Mouse (Mus musculus) Patski (cell line): ENCODE measurements around the gene 4921536K21Rik. TPM values are rescaled to one million over a fixed set of nuclear protein-coding genes. Genes with fewer than 3 reads are reported as not detected.

Source experiments
- ATAC-seq: fragments of 100-300 bp; one replicate; pipeline ENCODE4 v1.8.0; 2021
- CTCF ChIA-PET: fragments of 350-600 bp; sonication (Branson Sonifier 250); formaldehyde crosslinking; loops from one replicate; lab custom pipeline; 2022; ENCODE audit warnings: inconsistent platforms; lab: Charles Lee
- POLR2A ChIA-PET: fragments of 350-600 bp; sonication (Branson Sonifier 250); formaldehyde crosslinking; loops from one replicate; lab custom pipeline; 2022; ENCODE audit warnings: antibody characterized with exemption, inconsistent platforms; lab: Charles Lee
- DNase-seq: peaks from one replicate; pipeline ENCODE4 v3.0.0-alpha.2; 2011; ENCODE audit warnings: low read depth, low spot score
- H3K27me3 ChIP-seq: fragments of 371-371 bp; one replicate; pipeline ENCODE4 v1.5.1; 2021
- CTCF ChIP-seq: fragments of 100-300 bp; IDR thresholded peaks from one replicate; pipeline ENCODE4 v1.5.1; 2021
- in situ Hi-C: fragments of 300-500 bp; cut with MboI; formaldehyde crosslinking; loops from 3 replicates; pipeline ENCODE4 v1.11.1; 2018; ENCODE audit warnings: low pct_unique_long_range_greater_than_20kb, mixed read lengths
- polyA plus RNA-seq: library from polyadenylated mRNA; unstranded; gene quantifications from one replicate; pipeline ENCODE4 v1.2.3, GENCODE M21; 2021

The 4921536K21Rik gene
- polyA plus RNA-seq, 1 experiment from 2014 or later: 2.0 TPM

DNA sequence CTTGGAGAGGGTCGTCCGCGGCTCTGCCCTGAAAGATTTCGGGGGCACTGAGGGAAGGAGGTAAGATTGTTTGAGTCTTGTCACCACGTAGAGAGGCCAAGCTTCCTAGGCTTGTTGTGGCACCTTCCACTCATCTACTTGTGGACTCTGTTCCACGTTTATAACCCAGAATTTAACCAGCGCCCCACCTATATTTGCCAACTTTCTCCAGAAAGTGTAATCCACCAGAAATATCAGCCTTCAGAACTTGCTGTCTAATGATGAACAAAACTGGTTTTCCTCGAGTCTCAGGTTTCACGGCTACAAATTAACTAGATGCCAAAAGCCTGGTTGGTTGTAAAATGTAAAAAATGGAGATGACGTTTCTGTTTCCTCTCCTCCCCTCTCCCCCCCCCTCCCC is 560 bp upstream of the 4921536K21Rik start:
- ChIA-PET POLR2A (interaction anchor here (1.3 kb wide), 1 partner anchor 19 kb away, joined by 3 read pairs; the partner anchor contains the start of gene Slc35e4), CTCF (interaction anchor here (1.1 to 2.8 kb wide), 3 partner anchors 15 to 89 kb away, joined by 3 to 7 read pairs (median 3); partner anchors contain the start of gene Slc35e4)
- H3K27me3 ChIP-seq: no peaks in the 10 kb centered on the region
- DNase-seq (no peak), ATAC-seq (peak; percentile 31)
- no peak for TF ChIP-seq CTCF
- in situ Hi-C loops: no loop called here

DNA sequence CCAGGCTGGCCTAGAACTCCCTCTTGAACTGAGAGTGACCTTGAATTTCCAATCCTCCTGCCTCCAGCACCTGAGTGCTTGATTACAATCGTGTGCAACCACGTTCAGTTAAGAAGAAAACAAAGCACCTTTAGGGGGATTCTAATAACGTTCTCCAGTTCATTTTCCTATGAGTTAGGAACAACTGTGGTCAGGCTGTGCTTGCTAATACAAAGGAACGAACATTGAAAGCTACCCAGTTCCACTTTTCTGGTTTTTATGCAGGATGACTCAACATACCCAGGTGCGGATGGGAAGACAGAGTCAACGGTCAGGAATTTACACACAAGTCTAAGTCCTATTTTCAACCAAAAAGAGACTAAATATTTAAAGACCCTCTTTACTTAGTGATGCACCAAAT is 928 bp downstream of the 4921536K21Rik start:
- ATAC-seq: no peak
- CTCF ChIA-PET: no interaction called here
- in situ Hi-C loops: no loop called here

DNA sequence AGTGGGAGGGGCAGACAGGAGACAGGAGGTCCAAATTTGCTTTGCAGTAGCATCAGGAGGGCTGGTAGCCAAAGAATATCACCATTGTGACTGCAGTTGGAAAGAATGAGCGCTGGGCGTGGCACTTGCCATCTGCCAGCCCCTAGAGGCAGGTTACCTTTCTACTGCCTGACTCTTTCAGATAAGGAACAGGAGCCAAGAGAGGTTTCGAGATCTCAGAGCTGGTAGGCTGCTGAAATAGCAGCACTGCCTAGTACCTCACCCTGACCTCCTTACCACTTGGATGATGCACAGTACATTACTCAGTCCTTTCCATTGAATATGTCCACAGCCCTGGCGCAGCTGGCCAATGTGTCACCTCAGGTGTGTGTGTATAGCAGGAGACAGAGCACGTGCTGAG is 7.6 kb downstream of the 4921536K21Rik start:
- ChIA-PET POLR2A (interaction anchor here (1.6 kb wide), 1 partner anchor 27 kb away, joined by 4 read pairs; the partner anchor contains the start of gene Slc35e4), CTCF (interaction anchor here (1.5 kb wide), 1 partner anchor 24 kb away, joined by 3 read pairs; no protein-coding TSS in a partner anchor)
- DNase-seq (no peak), ATAC-seq (no peak)
- no peaks in the 10 kb centered on the region for H3K27me3 ChIP-seq
- TF ChIP-seq CTCF: no peak
- in situ Hi-C loops: loop anchor here (10.0 kb wide), 1 partner anchor 353 kb away; no protein-coding TSS in a partner anchor

More for the DNA sequence above, 928 bp downstream of the 4921536K21Rik start:
- POLR2A ChIA-PET: interaction anchor here (1.3 kb wide), 1 partner anchor 20 kb away, joined by 3 read pairs; the partner anchor contains the start of gene Slc35e4
- TF ChIP-seq CTCF: no peak
- no peak for DNase-seq
- H3K27me3 ChIP-seq: no peaks in the 10 kb centered on the region

DNA sequence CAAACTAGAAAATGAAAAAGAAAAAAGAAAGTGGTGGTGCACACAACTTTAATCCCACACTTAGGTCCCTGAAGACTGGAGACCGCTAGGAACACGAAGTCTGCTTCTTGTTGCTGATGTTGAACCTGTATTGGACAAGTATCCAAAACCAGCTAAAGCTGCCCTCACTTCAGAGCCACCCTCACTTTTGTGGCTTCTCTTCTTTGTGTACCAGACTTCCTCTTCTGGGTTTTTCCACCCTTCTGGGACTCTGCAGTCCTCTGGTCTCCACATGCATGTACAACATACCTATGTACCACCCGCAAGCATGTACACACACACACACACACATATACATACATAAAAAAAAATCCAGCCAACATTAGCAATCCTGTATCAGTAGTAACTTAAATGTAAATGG is 11.2 kb downstream of the 4921536K21Rik start:
- TF ChIP-seq CTCF: no peak
- DNase-seq: no peak
- ChIA-PET CTCF (interaction anchor here (0.7 to 1.8 kb wide), 3 partner anchors 18 to 37 kb away, joined by 3 read pairs; no protein-coding TSS in a partner anchor), POLR2A (no interaction called here)
- in situ Hi-C loops: loop anchor here (5.0 to 10.0 kb wide), 2 partner anchors 66 to 349 kb away; no protein-coding TSS in a partner anchor
- H3K27me3 ChIP-seq: no peaks in the 10 kb centered on the region
- ATAC-seq: no peak

DNA sequence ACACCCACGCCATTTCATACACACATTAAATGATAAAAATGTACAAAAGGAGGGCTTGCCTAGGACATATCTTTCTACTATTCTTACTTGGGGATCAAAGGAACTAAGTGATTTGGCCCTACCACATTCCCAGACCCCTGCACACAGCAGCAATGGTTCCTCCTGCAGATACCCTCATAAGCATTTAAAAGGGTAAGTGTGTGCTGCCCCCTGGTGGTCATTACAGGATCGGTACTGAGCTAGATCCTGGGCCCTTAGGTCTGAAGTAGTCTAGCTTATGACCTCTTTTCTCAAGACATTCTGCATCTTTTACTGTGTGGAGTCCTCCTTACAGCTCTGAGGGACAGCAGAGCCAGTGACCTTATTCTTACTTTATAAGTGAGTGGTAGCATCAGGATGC is 15.1 kb downstream of the 4921536K21Rik start:
- ChIA-PET CTCF (interaction anchor here (0.8 to 2.7 kb wide), 19 partner anchors 9 to 182 kb away, joined by 3 to 18 read pairs (median 4); partner anchors contain the start of genes 4921536K21Rik, Dusp18 and Slc35e4), POLR2A (interaction anchor here (1.1 to 1.3 kb wide), 2 partner anchors 10 to 34 kb away, joined by 3 to 4 read pairs; partner anchors contain the start of gene Slc35e4)
- no peaks in the 10 kb centered on the region for H3K27me3 ChIP-seq
- ATAC-seq: peak; percentile 54
- no peak for DNase-seq
- in situ Hi-C loops: loop anchor here (5.0 to 10.0 kb wide), 2 partner anchors 63 to 345 kb away; no protein-coding TSS in a partner anchor
- peak; percentile 92 for TF ChIP-seq CTCF

DNA sequence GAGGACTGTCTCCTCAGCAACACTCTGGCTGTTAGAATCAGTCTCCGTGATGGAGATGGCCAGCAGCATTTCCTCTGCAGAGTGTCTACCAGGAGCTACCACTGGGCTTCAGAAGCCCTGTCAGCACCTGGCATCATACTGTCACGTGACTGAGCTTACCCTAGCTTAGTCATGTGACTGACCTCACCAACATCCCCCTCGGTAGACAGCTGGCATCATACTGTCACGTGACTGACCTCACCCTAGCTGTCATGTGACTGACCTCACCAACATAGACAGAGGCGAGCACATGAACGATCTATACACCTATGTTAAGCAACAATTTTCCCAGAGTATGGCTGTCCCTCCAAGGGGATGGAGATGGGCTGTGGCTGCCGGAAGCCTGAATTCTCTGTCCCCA is 16.2 kb downstream of the 4921536K21Rik start:
- ATAC-seq: no peak
- no peak for TF ChIP-seq CTCF
- in situ Hi-C loops: no loop called here
- DNase-seq: no peak
- ChIA-PET CTCF (interaction anchor here (0.8 to 2.7 kb wide), 8 partner anchors 12 to 181 kb away, joined by 3 to 17 read pairs (median 4); partner anchors contain the start of gene Slc35e4), POLR2A (no interaction called here)
- no peaks in the 10 kb centered on the region for H3K27me3 ChIP-seq

DNA sequence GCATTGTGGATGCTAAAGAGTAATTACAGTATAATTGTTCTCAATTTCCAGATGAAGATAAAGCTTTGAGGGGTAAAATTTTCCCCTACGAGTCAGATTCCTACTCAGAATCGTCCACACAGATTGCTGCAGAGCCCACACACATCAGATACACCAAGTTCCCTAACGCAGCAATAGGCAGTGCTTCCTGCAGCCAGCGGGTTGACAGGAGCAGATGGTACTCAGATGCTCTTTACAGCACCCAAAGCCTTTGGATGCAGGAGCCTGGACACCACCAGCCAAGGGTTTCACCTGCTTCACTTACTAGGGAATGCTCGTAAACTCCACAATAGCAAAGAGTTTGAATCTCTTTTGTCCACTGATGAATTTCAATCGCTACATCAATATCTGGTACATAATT is 18.5 kb downstream of the 4921536K21Rik start:
- no peak for ATAC-seq

DNA sequence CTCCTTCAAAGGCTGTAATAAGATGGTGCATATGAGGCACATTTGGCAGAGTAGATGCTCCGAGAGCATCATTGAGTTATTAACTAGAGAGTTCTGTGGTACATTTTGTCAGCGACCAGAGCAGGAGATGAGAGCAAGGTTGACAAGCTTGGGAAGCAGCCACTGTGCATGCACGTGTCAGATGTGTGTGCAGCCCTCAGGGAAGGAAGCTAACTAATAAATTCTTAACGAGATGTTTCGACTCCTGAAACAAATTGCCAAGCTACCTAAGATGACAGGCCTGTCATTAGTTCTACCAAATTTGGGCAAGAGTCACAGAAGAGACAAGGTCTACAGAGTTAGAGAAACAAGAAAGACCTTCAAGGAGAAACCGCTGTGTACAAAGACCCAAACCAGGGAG is 30.6 kb downstream of the 4921536K21Rik start:
- ATAC-seq (no peak), DNase-seq (no peak)
- H3K27me3 ChIP-seq: no peaks in the 10 kb centered on the region
- no peak for TF ChIP-seq CTCF
- CTCF ChIA-PET: interaction anchor here (1.3 kb wide), 1 partner anchor 15 kb away, joined by 3 read pairs; no protein-coding TSS in a partner anchor
- POLR2A ChIA-PET: no interaction called here
- in situ Hi-C loops: no loop called here

More for the DNA sequence above, 18.5 kb downstream of the 4921536K21Rik start:
- H3K27me3 ChIP-seq: no peaks in the 10 kb centered on the region
- no peak for TF ChIP-seq CTCF
- in situ Hi-C loops: no loop called here
- POLR2A ChIA-PET: no interaction called here
- DNase-seq: no peak
- CTCF ChIA-PET: interaction anchor here (1.1 kb wide), 1 partner anchor 45 kb away, joined by 3 read pairs; no protein-coding TSS in a partner anchor

DNA sequence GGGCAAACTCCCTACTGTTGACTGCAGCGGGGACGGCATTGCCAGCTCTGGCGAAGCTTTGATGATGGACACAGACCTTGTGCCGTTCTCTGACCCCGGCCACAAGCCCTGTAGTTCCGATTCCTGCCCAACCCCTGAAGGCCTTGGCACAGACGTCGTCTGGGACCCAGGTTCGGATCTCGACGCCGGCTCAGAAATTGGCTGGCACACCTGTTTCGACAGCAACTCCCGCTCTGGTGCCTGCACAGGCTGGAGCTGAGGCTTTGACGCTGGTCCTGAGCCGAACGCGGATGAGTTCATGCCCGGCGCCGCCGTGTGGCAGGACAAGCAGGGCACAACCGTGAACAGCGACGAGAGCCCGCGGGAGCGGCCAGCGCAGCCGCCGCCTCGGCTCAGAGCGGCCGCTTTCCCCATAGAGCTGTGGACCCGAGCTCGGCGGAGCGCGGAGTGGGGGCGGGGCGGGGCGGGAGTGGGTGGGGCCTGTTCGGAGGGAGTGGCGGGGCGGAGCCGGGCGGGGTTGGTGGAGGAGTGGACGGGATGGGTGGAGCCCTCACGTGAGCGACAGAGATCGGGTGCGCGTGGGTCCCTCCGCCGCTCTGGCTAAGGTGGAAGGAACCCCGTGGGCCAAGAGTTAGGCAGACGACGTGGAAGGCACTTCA is 31.3 kb downstream of the 4921536K21Rik start, which contains the start of gene Osbp2:
TSS of gene Osbp2 (minus strand) at position 450 of the 659 bp plus-strand sequence.
- CTCF ChIA-PET: interaction anchor here (1.4 to 1.5 kb wide), 2 partner anchors 10 to 20 kb away, joined by 3 to 4 read pairs; no protein-coding TSS in a partner anchor
- in situ Hi-C loops: no loop called here
- H3K27me3 ChIP-seq: no peaks in the 10 kb centered on the region
- TF ChIP-seq CTCF: no peak
- DNase-seq (no peak), ATAC-seq (no peak)
- POLR2A ChIA-PET: interaction anchor here (0.7 kb wide), 1 partner anchor 11 kb away, joined by 3 read pairs; no protein-coding TSS in a partner anchor
